Mouse (Mus musculus): ENCODE measurements around the gene Stx2. TPM values are rescaled to one million over a fixed set of nuclear protein-coding genes. Genes with fewer than 3 reads are reported as not detected.
A peak's percentile ranks its signal among the peaks of the same experiment; 100 is the strongest.
"Not testable (repeated sequence)": the region's sequence is repeated elsewhere in the genome, so short reads cannot be mapped to it uniquely, and the experiment has no call there.

The Stx2 gene
- polyA plus RNA-seq, 1 experiment = 18.3 TPM

GRCm38 (mm10) chr5:129002571-129003011, 5.8 kb downstream of the Stx2 start:
- Histone ChIP-seq H3K9me3 (ENCODE audit: control insufficient read depth, low read length) (no peaks in the 10 kb centered on the region), H3K4me3 (replicated peaks) (peak overlapping the region; percentile 46), H3K4me1 (ENCODE audit: control insufficient read depth) (peaks cover 88% of the 10 kb centered on the region), H3K27me3 (ENCODE audit: control insufficient read depth) (no peaks in the 10 kb centered on the region), H3K36me3 (ENCODE audit: control insufficient read depth) (peaks cover 97% of the 10 kb centered on the region)
- TF ChIP-seq TAL1 (IDR thresholded peaks at IDR 0.05; ENCODE audit: low read length) (no peak), GATA1 (IDR thresholded peaks at IDR 0.05; ENCODE audit: low read length) (no peak)

DNA sequence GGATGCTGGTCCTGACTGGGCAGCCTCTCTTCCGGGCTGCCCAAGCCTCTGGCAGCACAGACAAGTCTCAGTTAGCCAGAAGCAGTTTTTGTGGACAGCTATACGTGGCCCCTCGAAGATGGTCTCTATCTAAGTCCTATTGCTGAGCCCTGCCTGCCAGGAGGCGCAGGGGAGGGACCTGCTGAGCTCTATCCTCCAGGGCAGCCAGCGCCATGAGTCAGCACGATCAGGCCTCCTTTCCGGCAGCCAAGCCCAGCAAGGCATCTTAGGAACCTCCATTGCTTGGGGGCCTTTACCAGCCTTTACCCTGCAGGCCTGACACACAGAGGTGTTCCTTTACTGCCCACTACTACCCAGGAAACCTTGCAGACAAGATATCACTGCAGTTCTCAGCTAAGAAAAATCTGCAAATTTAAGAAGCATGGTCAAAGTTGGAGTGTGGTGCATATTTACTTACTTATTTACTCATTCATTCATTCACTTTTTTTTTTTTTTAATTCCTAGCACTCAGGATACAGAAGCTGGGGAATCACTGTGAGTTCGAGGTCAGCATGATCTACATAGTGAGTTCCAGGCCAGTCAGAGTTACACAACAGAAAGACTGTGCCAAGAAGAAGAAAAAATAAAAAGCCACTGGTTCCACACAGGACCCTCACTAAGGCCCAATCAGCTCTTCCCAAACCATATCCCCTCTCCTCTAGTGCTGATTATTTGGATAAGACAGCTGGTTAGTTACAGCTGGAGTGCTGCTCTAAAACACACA, 7.5 kb downstream of the Stx2 start:
- H3K4me3 ChIP-seq (replicated peaks) = peak overlapping the region; percentile 56
- TF ChIP-seq GATA1 (IDR thresholded peaks at IDR 0.05; ENCODE audit: low read length) = no peak
- no peak for TF ChIP-seq TAL1 (IDR thresholded peaks at IDR 0.05; ENCODE audit: low read length)
- peaks cover 99% of the 10 kb centered on the region for H3K36me3 ChIP-seq (ENCODE audit: control insufficient read depth)
- no peaks in the 10 kb centered on the region for H3K27me3 ChIP-seq (ENCODE audit: control insufficient read depth)
- no peaks in the 10 kb centered on the region for H3K9me3 ChIP-seq (ENCODE audit: control insufficient read depth, low read length)
- peaks cover 85% of the 10 kb centered on the region for H3K4me1 ChIP-seq (ENCODE audit: control insufficient read depth)

DNA sequence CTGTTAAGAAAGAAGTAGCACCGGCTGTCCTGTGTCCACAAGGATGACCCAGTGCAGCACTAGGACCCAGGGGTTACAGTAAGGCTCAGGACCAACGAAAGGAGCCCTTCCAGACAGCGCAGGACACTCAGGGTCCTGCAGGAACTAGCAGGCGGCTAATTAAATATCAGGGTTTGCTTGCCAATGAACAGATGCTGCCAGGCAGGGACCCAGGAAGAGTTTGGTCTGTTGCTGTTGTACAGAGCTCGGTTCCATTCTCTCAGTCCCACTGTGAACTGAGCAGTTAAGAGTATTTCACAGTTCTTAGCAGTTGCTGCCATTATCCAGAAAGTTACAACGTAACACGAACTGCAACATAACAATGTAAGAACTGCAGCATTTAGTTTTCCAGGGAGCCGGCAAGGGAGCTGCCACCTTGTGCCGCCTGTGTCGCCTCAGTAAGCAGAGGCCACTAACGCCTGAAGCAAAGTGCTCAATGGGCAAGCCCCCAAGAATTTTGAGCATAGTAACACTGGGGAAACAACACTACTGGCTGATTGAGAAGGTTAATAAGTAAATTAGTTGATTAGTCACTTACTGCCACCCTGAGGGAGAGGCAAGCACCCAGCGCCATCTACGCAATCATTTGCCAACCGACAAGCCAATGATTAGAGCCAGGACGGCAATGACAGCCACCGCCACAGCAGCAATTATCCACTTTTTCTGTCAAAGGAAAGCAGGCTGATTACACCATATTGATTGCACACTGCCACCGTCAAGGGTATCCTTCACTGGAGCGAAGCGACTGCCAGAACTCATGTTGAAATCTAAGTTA, 21.0 kb downstream of the Stx2 start:
- Histone ChIP-seq H3K27me3 (ENCODE audit: control insufficient read depth) (no peaks in the 10 kb centered on the region), H3K4me1 (ENCODE audit: control insufficient read depth) (no peaks in the 10 kb centered on the region; the same call in 1 of the 2 replicates), H3K9me3 (ENCODE audit: control insufficient read depth, low read length) (no peaks in the 10 kb centered on the region), H3K4me3 (replicated peaks) (no peak overlapping the region), H3K36me3 (ENCODE audit: control insufficient read depth) (peaks cover 87% of the 10 kb centered on the region)
- TF ChIP-seq TAL1 (IDR thresholded peaks at IDR 0.05; ENCODE audit: low read length) = no peak
- no peak for TF ChIP-seq GATA1 (IDR thresholded peaks at IDR 0.05; ENCODE audit: low read length)

DNA sequence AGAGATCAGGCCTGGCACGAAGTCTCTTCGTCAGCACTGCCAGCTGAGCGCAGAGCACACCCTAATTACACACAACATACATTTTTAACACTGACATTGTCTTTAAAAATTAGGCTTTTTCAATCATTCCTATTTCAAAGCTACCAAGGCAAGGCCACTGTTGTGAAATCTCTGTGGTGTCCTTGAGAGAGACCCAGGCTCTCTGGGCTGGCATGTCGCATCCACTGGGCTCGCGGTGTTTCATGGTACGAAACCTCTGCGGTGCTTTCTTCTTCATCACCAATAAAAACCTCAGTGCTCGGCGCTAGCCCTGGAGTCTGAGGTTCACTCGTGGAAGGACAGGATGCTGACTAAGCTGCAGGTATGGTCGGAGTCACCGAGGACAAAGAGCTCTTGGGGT, 22.4 kb downstream of the Stx2 start:
- Histone ChIP-seq H3K36me3 (ENCODE audit: control insufficient read depth) (peaks cover 73% of the 10 kb centered on the region), H3K4me3 (replicated peaks) (no peak overlapping the region), H3K9me3 (ENCODE audit: control insufficient read depth, low read length) (no peaks in the 10 kb centered on the region), H3K27me3 (ENCODE audit: control insufficient read depth) (no peaks in the 10 kb centered on the region), H3K4me1 (ENCODE audit: control insufficient read depth) (peaks cover 4% of the 10 kb centered on the region)
- TF ChIP-seq TAL1 (IDR thresholded peaks at IDR 0.05; ENCODE audit: low read length) (no peak), GATA1 (IDR thresholded peaks at IDR 0.05; ENCODE audit: low read length) (no peak)

DNA sequence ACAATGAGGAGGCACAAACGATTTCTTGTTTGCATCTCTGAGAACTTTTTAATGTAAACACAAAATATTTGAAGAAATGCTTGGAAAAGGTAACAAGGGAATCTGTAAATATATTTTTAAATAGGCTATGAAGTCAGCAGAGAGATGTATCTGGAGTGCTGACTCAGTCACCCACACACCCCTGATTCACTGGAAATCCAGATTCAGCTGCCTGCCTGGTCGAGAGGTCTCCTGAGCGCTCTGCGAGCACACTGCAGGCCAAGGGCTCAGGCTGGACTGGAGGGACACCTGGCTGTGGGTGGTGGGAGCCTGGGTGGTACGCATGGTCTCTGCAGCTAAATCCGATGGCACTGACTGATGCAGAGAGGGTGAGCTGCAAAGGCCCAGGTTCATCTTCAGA, 23.8 kb downstream of the Stx2 start:
- Histone ChIP-seq H3K4me1 (ENCODE audit: control insufficient read depth) (peaks cover 4% of the 10 kb centered on the region), H3K4me3 (replicated peaks) (no peak overlapping the region), H3K9me3 (ENCODE audit: control insufficient read depth, low read length) (peaks cover 3% of the 10 kb centered on the region), H3K27me3 (ENCODE audit: control insufficient read depth) (no peaks in the 10 kb centered on the region), H3K36me3 (ENCODE audit: control insufficient read depth) (peaks cover 60% of the 10 kb centered on the region)
- TF ChIP-seq GATA1 (IDR thresholded peaks at IDR 0.05; ENCODE audit: low read length) = no peak

- no peak overlapping the region for H3K4me3 ChIP-seq (replicated peaks)
- no peaks in the 10 kb centered on the region for H3K27me3 ChIP-seq (ENCODE audit: control insufficient read depth)
- H3K4me1 ChIP-seq (ENCODE audit: control insufficient read depth) = peaks cover 4% of the 10 kb centered on the region
- H3K36me3 ChIP-seq (ENCODE audit: control insufficient read depth) = peaks cover 31% of the 10 kb centered on the region
- H3K9me3 ChIP-seq (ENCODE audit: control insufficient read depth, low read length) = peaks cover 13% of the 10 kb centered on the region
- no peak for TF ChIP-seq TAL1 (IDR thresholded peaks at IDR 0.05; ENCODE audit: low read length)
- no peak for TF ChIP-seq GATA1 (IDR thresholded peaks at IDR 0.05; ENCODE audit: low read length)
These were observed 26.8 kb downstream of the Stx2 start for GRCm38 (mm10) chr5:128981607-128982006.

- Histone ChIP-seq H3K36me3 (ENCODE audit: control insufficient read depth) (peaks cover 23% of the 10 kb centered on the region), H3K4me3 (replicated peaks) (no peak overlapping the region), H3K4me1 (ENCODE audit: control insufficient read depth) (peaks cover 4% of the 10 kb centered on the region), H3K27me3 (ENCODE audit: control insufficient read depth) (no peaks in the 10 kb centered on the region), H3K9me3 (ENCODE audit: control insufficient read depth, low read length) (peaks cover 13% of the 10 kb centered on the region)
- no peak for TF ChIP-seq GATA1 (IDR thresholded peaks at IDR 0.05; ENCODE audit: low read length)
- no peak for TF ChIP-seq TAL1 (IDR thresholded peaks at IDR 0.05; ENCODE audit: low read length)
These were observed 27.5 kb downstream of the Stx2 start for GRCm38 (mm10) chr5:128980857-128981256.

DNA sequence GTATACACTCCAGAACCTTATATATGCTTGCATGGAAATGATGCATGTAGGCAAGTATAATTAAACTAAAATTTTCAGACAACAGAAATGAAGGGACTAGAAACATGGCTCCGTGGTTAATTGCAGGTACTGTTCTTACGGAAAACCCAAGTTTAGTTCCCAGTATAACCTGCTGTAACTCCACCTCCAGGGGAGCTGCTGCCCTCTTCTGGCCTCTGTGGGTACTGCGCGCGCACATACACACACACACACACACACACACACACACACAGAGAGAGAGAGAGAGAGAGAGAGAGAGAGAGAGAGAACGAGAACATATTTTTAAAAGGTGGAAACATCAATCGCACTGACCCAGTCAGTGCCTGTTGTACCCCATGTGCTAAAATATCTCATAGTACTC, 29.4 kb downstream of the Stx2 start:
- peaks cover 4% of the 10 kb centered on the region for H3K4me1 ChIP-seq (ENCODE audit: control insufficient read depth)
- no peak overlapping the region for H3K4me3 ChIP-seq (replicated peaks)
- TF ChIP-seq GATA1 (IDR thresholded peaks at IDR 0.05; ENCODE audit: low read length) = no peak
- no peak for TF ChIP-seq TAL1 (IDR thresholded peaks at IDR 0.05; ENCODE audit: low read length)
- no peaks in the 10 kb centered on the region for H3K27me3 ChIP-seq (ENCODE audit: control insufficient read depth)
- H3K9me3 ChIP-seq (ENCODE audit: control insufficient read depth, low read length) = peaks cover 13% of the 10 kb centered on the region
- peaks cover 4% of the 10 kb centered on the region for H3K36me3 ChIP-seq (ENCODE audit: control insufficient read depth)

- not testable (repeated sequence) for H3K36me3 ChIP-seq (ENCODE audit: control insufficient read depth); H3K4me1 ChIP-seq (ENCODE audit: control insufficient read depth)
These were observed 30.9 kb downstream of the Stx2 start for GRCm38 (mm10) chr5:128977466-128977865.

More at GRCm38 (mm10) chr5:128977466-128977865, 30.9 kb downstream of the Stx2 start:
- not testable (repeated sequence) for H3K4me3 ChIP-seq (replicated peaks); H3K27me3 ChIP-seq (ENCODE audit: control insufficient read depth)
- H3K9me3 ChIP-seq (ENCODE audit: control insufficient read depth, low read length) = peaks cover 13% of the 10 kb centered on the region

Data from erythroblast, embryonic 14.5 days (primary cell).